ENCODE assay signal across 7 mouse cellular contexts in the genomic region with DNA sequence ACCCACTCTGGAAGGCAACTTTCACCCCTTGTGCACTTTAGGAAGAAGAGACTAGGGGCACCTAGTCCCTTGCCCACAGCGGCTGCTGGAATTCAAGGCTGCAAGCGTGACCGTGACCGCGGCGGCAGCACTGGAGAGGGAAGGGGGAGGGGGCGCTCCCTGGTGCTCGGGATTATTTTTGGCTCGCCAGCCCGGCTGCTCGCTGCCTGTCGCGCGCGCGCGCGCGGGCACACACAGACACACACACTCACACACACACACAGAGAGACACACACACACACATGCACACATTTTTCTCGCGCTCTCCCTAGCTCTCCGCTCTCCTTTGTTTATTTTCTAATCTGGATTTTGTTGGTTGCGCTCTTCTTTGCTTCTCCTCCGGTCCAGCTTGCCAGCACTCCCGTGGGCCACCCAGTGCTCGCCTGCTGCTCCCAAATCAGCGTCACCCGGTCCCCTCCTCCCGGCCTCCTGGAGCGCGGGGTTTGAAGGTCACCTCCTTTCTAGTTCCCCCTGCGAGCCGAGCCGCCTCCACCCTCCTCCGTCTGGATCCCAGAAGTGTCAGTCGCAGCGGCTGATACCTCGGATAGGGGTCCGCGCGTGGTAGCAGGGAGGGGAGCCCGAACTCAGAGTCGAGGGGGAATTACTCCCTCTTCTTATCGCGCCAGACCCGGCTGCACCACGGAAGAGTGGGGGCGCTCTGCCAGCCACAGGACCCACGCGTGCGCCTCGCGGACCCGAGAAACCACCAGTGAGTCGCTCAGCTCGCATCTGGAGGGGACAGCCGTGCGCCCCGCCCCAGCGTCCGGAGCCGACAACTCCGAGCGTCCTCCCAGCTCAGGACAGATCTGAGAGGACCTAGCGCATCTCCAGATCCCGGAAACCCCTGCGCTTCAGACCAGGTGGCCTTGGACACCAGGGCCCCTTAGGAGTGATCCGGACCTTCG. TPM values are rescaled to one million over a fixed set of nuclear protein-coding genes. Genes with fewer than 3 reads are reported as not detected.
DNase-seq lines count a peak whose midpoint lies in the region; ATAC-seq and TF ChIP-seq lines count a peak whose summit lies in the region.

A gene (plus strand): TSS at position 610 of the 944 bp plus-strand sequence.

- H3K4me3 ChIP-seq in forebrain, postnatal 0 days (ENCODE audit: low read depth, low read length) = peak within 1 kb of the TSS; percentile 63

- peak within 1 kb of the TSS; percentile 84 for H3K9ac ChIP-seq in forebrain, postnatal 0 days

- no peaks in the 10 kb centered on the region for H3K36me3 ChIP-seq in forebrain, postnatal 0 days (ENCODE audit: insufficient read depth)

- 1% methylated on average over 68 of the region's 69 CpGs for WGBS in forebrain, postnatal 0 days

- no peaks in the 10 kb centered on the region for H3K9me3 ChIP-seq in forebrain, postnatal 0 days (ENCODE audit: low read length)

- peak; percentile 57 for TF ChIP-seq CTCF in forebrain, postnatal 0 days (IDR thresholded peaks at IDR 0.05; ENCODE audit: low read depth)

- ATAC-seq in forebrain, postnatal 0 days = peak; percentile 82

- DNase-seq in adrenal gland, postnatal 14 days = peak; percentile 18
- DNase-seq in cerebellum, adult 18-20 months = peak; percentile 71
- peak; percentile 81 for DNase-seq in forebrain, postnatal 0 days
- no peak for DNase-seq in heart, postnatal 25 days (ENCODE audit: low spot score)
- peak; percentile 75 to 77 for DNase-seq in left cerebral cortex, postnatal 14 days (ENCODE audit: low spot score in 2 of 2)
- peak; percentile 72 to 74 for DNase-seq in right cerebral cortex, adult 2 months (ENCODE audit: low spot score in 2 of 2)
- DNase-seq in spleen, adult 18-20 months = no peak

- intact Hi-C loops in heart, postnatal 25 days (cut with DNase I) = loop anchor here (5.0 kb wide), 2 partner anchors 132 to 597 kb away; no protein-coding TSS in a partner anchor
- intact Hi-C loops in left cerebral cortex, postnatal 14 days (cut with DNase I) = loop anchor here (5.0 kb wide), 2 partner anchors 47 to 413 kb away; no protein-coding TSS in a partner anchor

- H3K4me1 ChIP-seq in forebrain, postnatal 0 days (ENCODE audit: insufficient read depth) = peaks cover 11% of the 10 kb centered on the region; the same call in 1 of the 2 replicates

- H3K4me2 ChIP-seq in forebrain, postnatal 0 days (ENCODE audit: low read depth) = peak within 1 kb of the TSS; percentile 72

- H3K27me3 ChIP-seq in forebrain, postnatal 0 days (ENCODE audit: insufficient read depth, low read length) = no peaks in the 10 kb centered on the region

- peak within 1 kb of the TSS; percentile 84 for H3K27ac ChIP-seq in forebrain, postnatal 0 days (ENCODE audit: low read depth, low read length)

RNA-seq across cellular contexts. Expression of the gene that starts here (rescaled TPM):
- 2.3 and 4.3 TPM in 2 replicates for total RNA-seq in adrenal gland, postnatal 14 days (2021)
- 124 and 129 TPM in 2 replicates for total RNA-seq in forebrain, postnatal 0 days (2014; rRNA removed)
- 213 and 214 TPM in 2 replicates for polyA plus RNA-seq in forebrain, postnatal 0 days (2015; fragmentation: Nextera tagmentation; extraction: Ambion mirVana)
- 10 to 100 TPM; 47.7 to 48.6 TPM for total RNA-seq in heart, postnatal 25 days (2021)
- 100 to 1,000 TPM; 315 to 328 TPM for total RNA-seq in left cerebral cortex, postnatal 14 days (2021)

Comparison
In these comparisons a context has a peak if more than half of its experiments do, and no peak if none do; other contexts are left out.
1. DNase-seq: peak in adrenal gland, postnatal 14 days (single experiment), cerebellum, adult 18-20 months (2 of 2), forebrain, postnatal 0 days (single experiment), left cerebral cortex, postnatal 14 days (2 of 2) and right cerebral cortex, adult 2 months (2 of 2); none in heart, postnatal 25 days (single experiment) and spleen, adult 18-20 months (0 of 2).